In the genomic region with DNA sequence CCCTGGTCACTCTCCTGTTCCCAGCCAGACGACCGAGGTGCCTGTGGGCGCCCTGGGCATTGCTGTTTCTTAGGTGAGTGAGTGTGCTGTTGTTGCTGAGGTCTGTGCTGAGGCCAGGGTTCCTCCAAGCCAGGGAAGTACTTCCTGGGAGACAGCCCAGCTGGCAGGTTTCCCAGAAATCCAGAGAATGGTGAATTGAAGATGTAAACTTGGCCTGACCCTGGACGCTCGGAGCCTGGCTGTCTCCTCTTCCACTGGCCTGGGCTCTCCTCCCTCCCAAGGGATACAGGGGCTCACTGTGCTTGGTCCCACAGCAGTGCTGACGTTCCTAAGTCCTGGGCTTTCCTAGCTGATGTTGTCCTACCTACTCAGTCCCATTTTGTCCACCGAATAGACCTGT, we compare ENCODE assay signal across 8 mouse cellular contexts. TPM values are rescaled to one million over a fixed set of nuclear protein-coding genes. Genes with fewer than 3 reads are reported as not detected.
DNase-seq lines count a peak whose midpoint lies in the region; ATAC-seq lines count a peak whose summit lies in the region.

No protein-coding gene starts in this region.

- DNase-seq in heart, adult 11 months: peak; percentile 98
- DNase-seq in heart, postnatal 25 days (ENCODE audit: low spot score): no peak
- peak; percentile 92 for DNase-seq in MN1 (ENCODE audit: low spot score)
- DNase-seq in gastrocnemius, adult 18-20 months (ENCODE audit: low spot score): peak; percentile 67
- peak; percentile 85 to 86 for DNase-seq in kidney, postnatal 36 days
- DNase-seq in thymus, postnatal 25 days: no peak

- H3K9ac ChIP-seq in stomach, embryonic 15.5 days: no peak overlapping the region

- no peak overlapping the region for H3K4me3 ChIP-seq in stomach, embryonic 15.5 days (replicated peaks)

- WGBS in stomach, embryonic 15.5 days: 47% methylated on average over 7 of the region's 7 CpGs

- no peaks in the 10 kb centered on the region for H3K36me3 ChIP-seq in stomach, embryonic 15.5 days

- intact Hi-C loops in heart, postnatal 25 days (cut with DNase I): no loop called here

- no peak overlapping the region for H3K4me2 ChIP-seq in stomach, embryonic 15.5 days

- H3K4me1 ChIP-seq in stomach, embryonic 15.5 days: peaks cover 32% of the 10 kb centered on the region

- H3K27me3 ChIP-seq in stomach, embryonic 15.5 days (replicated peaks): no peaks in the 10 kb centered on the region

- peak overlapping the region; percentile 79; the same call in 1 of the 2 replicates for H3K27ac ChIP-seq in stomach, embryonic 15.5 days

- ATAC-seq in stomach, embryonic 15.5 days (ENCODE audit: insufficient read depth, low FRiP score, low read depth): peak; percentile 36; the same call in 1 of the 2 replicates
- no peak for ATAC-seq in granulocyte monocyte progenitor cell, adult 5-6 weeks (replicated peaks; ENCODE audit: poor library complexity, severe bottlenecking)

- H3K9me3 ChIP-seq in stomach, embryonic 15.5 days: no peaks in the 10 kb centered on the region

RNA-seq across cellular contexts. Expression of gene Il4ra, which starts 25.1 kb away (rescaled TPM):
- 10 to 100 TPM; 13.3 to 18.6 TPM for total RNA-seq in heart, postnatal 25 days (2021)
- total RNA-seq in gastrocnemius, adult 18-20 months (2021): 1 to 10 TPM; 4.7 to 5.2 TPM
- 9.5 and 10.1 TPM in 2 replicates for polyA plus RNA-seq in stomach, embryonic 15.5 days (2015; fragmentation: Nextera tagmentation; extraction: Ambion mirVana)
- total RNA-seq in granulocyte monocyte progenitor cell, adult 5-6 weeks (2014; fragmentation: Nextera tagmentation): 13.4 and 13.6 TPM in 2 replicates
- 17.2 and 22.6 TPM in 2 replicates for total RNA-seq in granulocyte monocyte progenitor cell, adult 5-6 weeks (2017)

RNA-seq across cellular contexts. Expression of gene Il21r, which starts 26.2 kb away (rescaled TPM):
- total RNA-seq in heart, postnatal 25 days (2021): under 1 TPM; 0.29 to 0.67 TPM
- under 1 TPM in 1 of 2 experiments, not detected in 1; 0.09 TPM for total RNA-seq in gastrocnemius, adult 18-20 months (2021)
- 0.57 and 0.65 TPM in 2 replicates for polyA plus RNA-seq in stomach, embryonic 15.5 days (2015; fragmentation: Nextera tagmentation; extraction: Ambion mirVana)
- total RNA-seq in granulocyte monocyte progenitor cell, adult 5-6 weeks (2014; fragmentation: Nextera tagmentation): 1.8 and 8.8 TPM in 2 replicates
- 7.5 and 8.2 TPM in 2 replicates for total RNA-seq in granulocyte monocyte progenitor cell, adult 5-6 weeks (2017)

Comparison
In these comparisons a context has a peak if more than half of its experiments do, and no peak if none do; other contexts are left out.
1. DNase-seq: peak in heart, adult 11 months (single experiment), MN1 (single experiment), gastrocnemius, adult 18-20 months (single experiment) and kidney, postnatal 36 days (2 of 2); none in heart, postnatal 25 days (single experiment) and thymus, postnatal 25 days (single experiment).